Mouse (Mus musculus) layer of hippocampus, postnatal 25 days (tissue): ENCODE data around the gene Uap1l1. TPM values are rescaled to one million over a fixed set of nuclear protein-coding genes. Genes with fewer than 3 reads are reported as not detected.

Experiments used
- DNase-seq, 2 experiments: peaks; one replicate each; pipeline ENCODE4 v3.0.0; 2022; ENCODE audit warnings: mixed read lengths in 2 of 2, low spot score in 1 of 2; ENCODE audit errors: extremely low spot score in 1 of 2
- total RNA-seq, 2 experiments: library from RNA; stranded (reverse); gene quantifications; 2 replicates each; pipeline ENCODE4 v1.2.3; 2021

The Uap1l1 gene
- total RNA-seq, 2 experiments from 2014 or later = 14.2 to 14.3 TPM

DNA sequence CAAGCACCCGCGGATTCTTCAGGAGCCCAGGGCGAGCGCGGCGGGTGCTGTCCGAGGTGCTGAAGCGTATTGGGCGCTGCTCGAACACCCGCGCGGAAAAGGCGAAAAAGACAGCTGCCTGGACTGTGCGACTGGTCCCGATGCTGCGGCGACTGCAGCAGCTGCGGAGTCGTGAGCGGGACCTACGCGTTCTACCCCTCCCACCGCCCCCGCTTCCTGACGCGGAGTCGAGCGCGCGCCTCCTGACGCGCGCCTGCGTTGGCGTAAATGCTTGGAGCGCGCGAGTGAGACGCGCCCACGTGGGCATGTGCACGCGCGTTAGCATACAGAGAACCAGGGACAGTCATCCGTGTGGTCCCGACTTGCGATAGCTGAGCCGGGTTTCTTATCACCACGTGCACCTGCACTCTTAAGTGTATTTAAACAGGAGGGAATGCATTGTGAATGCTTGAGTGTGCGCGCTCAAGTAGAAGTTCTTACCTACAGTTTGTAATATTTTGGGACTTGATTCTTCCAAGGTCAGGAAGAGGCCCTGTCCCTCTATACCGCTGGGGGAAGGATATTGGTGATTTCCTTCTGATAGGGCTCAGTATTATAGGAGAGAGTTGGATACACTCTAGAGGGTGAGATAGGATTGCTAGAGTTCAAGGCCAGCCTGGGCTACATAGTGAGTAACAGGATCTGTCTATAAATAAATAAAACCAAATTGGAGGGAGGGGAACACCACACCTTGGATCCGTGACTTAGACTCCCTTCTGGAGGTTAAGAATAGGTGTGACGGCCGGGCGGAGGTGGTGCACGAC is 46.3 kb downstream of the Uap1l1 start, which contains the start of gene Grin1:
Grin1 (minus strand) TSS at position 217 of the 803 bp plus-strand sequence.
- DNase-seq = peak; percentile 76 to 81

GRCm38 (mm10) chr2:25318119-25318966 is 47.1 kb downstream of the Uap1l1 start:
- no peak for DNase-seq

GRCm38 (mm10) chr2:25311491-25311891 is 54.0 kb downstream of the Uap1l1 start:
- DNase-seq = no peak

DNA sequence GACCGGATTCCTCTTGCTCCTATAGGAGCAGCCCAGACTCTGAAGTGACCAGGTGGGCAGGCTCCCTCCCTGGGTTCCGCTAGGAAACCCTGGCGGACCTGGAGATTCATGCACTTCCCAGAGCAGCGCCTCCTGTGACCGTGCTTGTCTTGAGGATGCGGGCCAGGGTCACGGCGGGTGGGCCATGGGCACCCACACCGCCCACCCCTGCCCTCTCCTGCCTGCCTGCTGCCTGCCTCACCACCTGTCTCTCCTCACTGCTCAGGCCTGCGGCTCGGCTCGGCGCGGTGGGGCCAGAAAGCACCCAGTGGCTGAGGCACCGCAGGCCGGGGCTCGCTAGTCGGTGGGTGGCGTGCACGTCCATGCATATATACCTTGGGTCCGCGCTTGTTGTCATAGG is 54.5 kb downstream of the Uap1l1 start:
- DNase-seq = no peak

- DNase-seq = no peak
Measured at GRCm38 (mm10) chr2:25310180-25310579, 55.3 kb downstream of the Uap1l1 start.

Other genes starting within 250 kb of the Uap1l1 start
- 10 to 100 TPM; 27.5 to 35.7 TPM for gene Nrarp, start 184.9 kb downstream of the Uap1l1 start, total RNA-seq
- gene Tor4a, start 168.8 kb downstream of the Uap1l1 start, total RNA-seq = 1 to 10 TPM; 1.5 TPM
- gene Nelfb, start 154.2 kb downstream of the Uap1l1 start, total RNA-seq = 10 to 100 TPM; 55.8 to 58.9 TPM
- gene Stpg3, start 151.0 kb downstream of the Uap1l1 start, total RNA-seq = under 1 TPM in 1 of 2 experiments, not detected in 1; 0.32 TPM
- gene Fam166a, start 146.9 kb downstream of the Uap1l1 start, total RNA-seq = under 1 TPM in 1 of 2 experiments, not detected in 1; 0.59 TPM
- gene Tubb4b, start 141.0 kb downstream of the Uap1l1 start, total RNA-seq = 100 to 1,000 TPM; 330 to 361 TPM
- not detected for gene Slc34a3, start 131.3 kb downstream of the Uap1l1 start, total RNA-seq
- not detected for gene Rnf224, start 128.9 kb downstream of the Uap1l1 start, total RNA-seq
- gene Rnf208, start 123.4 kb downstream of the Uap1l1 start, total RNA-seq = 100 to 1,000 TPM; 230 to 231 TPM
- under 1 TPM in 1 of 2 experiments, not detected in 1; 0.79 TPM for gene Cysrt1, start 123.2 kb downstream of the Uap1l1 start, total RNA-seq
- gene AL732309.1, start 118.8 kb downstream of the Uap1l1 start, total RNA-seq = 1 to 10 TPM; 3.3 to 5.2 TPM
- gene Tmem203, start 110.2 kb downstream of the Uap1l1 start, total RNA-seq = 10 to 100 TPM; 38.1 to 40.5 TPM
- 10 to 100 TPM; 27.0 to 29.4 TPM for gene Tprn, start 103.1 kb downstream of the Uap1l1 start, total RNA-seq
- 10 to 100 TPM; 69.2 to 71.6 TPM for gene Ssna1, start 93.2 kb downstream of the Uap1l1 start, total RNA-seq
- gene Anapc2, start 93.2 kb downstream of the Uap1l1 start, total RNA-seq = 10 to 100 TPM; 85.1 to 86.5 TPM
- not detected for gene Tmem210, start 77.5 kb downstream of the Uap1l1 start, total RNA-seq
- not detected for gene Lrrc26, start 75.8 kb downstream of the Uap1l1 start, total RNA-seq
- gene Grin1, start 46.5 kb downstream of the Uap1l1 start, total RNA-seq = 100 to 1,000 TPM; 405 to 487 TPM
- gene Man1b1, start 33.3 kb downstream of the Uap1l1 start, total RNA-seq = 10 to 100 TPM; 53.7 to 56.1 TPM
- gene Dpp7, start 9.3 kb downstream of the Uap1l1 start, total RNA-seq = 10 to 100 TPM; 30.7 to 31.7 TPM
- gene Sapcd2, start 6.6 kb upstream of the Uap1l1 start, total RNA-seq = 1 to 10 TPM; 5.8 to 6.0 TPM
- gene Entpd2, start 30.2 kb upstream of the Uap1l1 start, total RNA-seq = 10 to 100 TPM; 15.3 to 18.0 TPM
- gene Npdc1, start 33.7 kb upstream of the Uap1l1 start, total RNA-seq = 100 to 1,000 TPM; 427 to 450 TPM
- gene Fut7, start 57.6 kb upstream of the Uap1l1 start, total RNA-seq = under 1 TPM; 0.12 to 0.49 TPM
- 100 to 1,000 TPM; 160 to 172 TPM for gene Abca2, start 63.0 kb upstream of the Uap1l1 start, total RNA-seq
- gene Clic3, start 91.2 kb upstream of the Uap1l1 start, total RNA-seq = under 1 TPM; 0.47 to 0.73 TPM
- 10 to 100 TPM; 56.6 to 58.9 TPM for gene Paxx, start 95.4 kb upstream of the Uap1l1 start, total RNA-seq
- 100 to 1,000 TPM; 329 to 404 TPM for gene Ptgds, start 104.4 kb upstream of the Uap1l1 start, total RNA-seq
- not detected for gene Lcn12, start 128.2 kb upstream of the Uap1l1 start, total RNA-seq
- 100 to 1,000 TPM; 114 to 131 TPM for gene Fbxw5, start 135.1 kb upstream of the Uap1l1 start, total RNA-seq
- 1 to 10 TPM in 1 of 2 experiments, under 1 TPM in 1; 0.87 to 1.1 TPM for gene C8g, start 136.0 kb upstream of the Uap1l1 start, total RNA-seq
- 10 to 100 TPM in 1 of 2 experiments, 1 to 10 TPM in 1; 9.5 to 10.5 TPM for gene Traf2, start 181.3 kb upstream of the Uap1l1 start, total RNA-seq
- gene Edf1, start 192.2 kb upstream of the Uap1l1 start, total RNA-seq = 100 to 1,000 TPM; 211 to 232 TPM
- 1 to 10 TPM; 1.9 to 2.3 TPM for gene Mamdc4, start 209.2 kb upstream of the Uap1l1 start, total RNA-seq
- gene Phpt1, start 209.5 kb upstream of the Uap1l1 start, total RNA-seq = 10 to 100 TPM; 67.9 to 75.4 TPM
- 100 to 1,000 TPM; 104 to 117 TPM for gene Ajm1, start 216.1 kb upstream of the Uap1l1 start, total RNA-seq
- 100 to 1,000 TPM; 128 to 145 TPM for gene Rabl6, start 242.8 kb upstream of the Uap1l1 start, total RNA-seq